Mouse (Mus musculus) cerebellum, adult 2 months (tissue): ENCODE measurements around the gene Gm45521.

Experiments
- CTCF ChIP-seq: fragments of 200-500 bp; IDR thresholded peaks from 2 replicates; pipeline ENCODE4 v1.5.1; 2011; ENCODE audit warnings: low read depth, mild to moderate bottlenecking, control low read depth, low read length, moderate library complexity, borderline replicate concordance; ENCODE audit not compliant: insufficient read depth
- POLR2A ChIP-seq: fragments of 200-500 bp; IDR thresholded peaks from 2 replicates; pipeline ENCODE4 v1.6.1; 2011; ENCODE audit warnings: low read length, control low read depth, borderline replicate concordance; ENCODE audit not compliant: insufficient read depth

DNA sequence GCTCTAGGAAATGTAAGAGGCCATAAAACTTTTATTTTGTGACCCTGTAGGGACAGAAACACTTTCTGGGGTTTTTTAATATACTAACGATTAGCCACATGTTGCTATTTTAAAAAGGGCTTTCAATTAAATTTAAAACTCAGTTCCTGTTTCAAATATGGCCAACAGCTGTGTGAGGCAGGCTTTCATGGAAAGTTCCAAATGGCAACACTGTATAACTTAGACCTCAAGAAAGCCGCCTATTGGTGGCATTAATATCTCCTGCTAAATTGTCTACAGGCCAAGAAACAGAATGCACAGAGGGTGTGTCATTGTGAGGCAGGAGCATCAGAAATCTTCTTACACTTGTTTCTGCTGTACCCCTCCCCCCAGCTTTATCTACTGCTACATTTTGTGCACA is 50.4 kb downstream of the Gm45521 start:
- TF ChIP-seq CTCF (no peak), POLR2A (no peak)
